In genomic region chr7:113206644-113207470, GRCm38 (mm10) we compare ENCODE assay signal across 8 mouse cellular contexts. TPM values are rescaled to one million over a fixed set of nuclear protein-coding genes. Genes with fewer than 3 reads are reported as not detected.
DNase-seq lines count a peak whose midpoint lies in the region; ATAC-seq and TF ChIP-seq lines count a peak whose summit lies in the region.

Arntl (plus strand) TSS chr7:113207465.

- peak; percentile 98 for DNase-seq in gastrocnemius, adult 2 months
- DNase-seq in hindbrain, postnatal 0 days (ENCODE audit: low spot score) = peak; percentile 99
- peak; percentile 90 to 94 for DNase-seq in left cerebral cortex, adult 2 months (ENCODE audit: extremely low spot score in 1 of 2, low spot score in 2 of 2)
- peak; percentile 95 to 98 for DNase-seq in right cerebral cortex, adult 2 months (ENCODE audit: low spot score in 2 of 2)
- peak; percentile 92 to 95 for DNase-seq in urinary bladder, postnatal 36 days (ENCODE audit: low spot score in 2 of 2)

- peak within 1 kb of the TSS; percentile 89 for H3K9ac ChIP-seq in hindbrain, postnatal 0 days (replicated peaks; ENCODE audit: low read length)

- peak within 1 kb of the TSS; percentile 80 for H3K4me2 ChIP-seq in hindbrain, postnatal 0 days (ENCODE audit: low read depth, low read length)

- WGBS in hindbrain, postnatal 0 days = under 1% methylated on average over 51 of the region's 52 CpGs

- no peaks in the 10 kb centered on the region for H3K27me3 ChIP-seq in hindbrain, postnatal 0 days (ENCODE audit: insufficient read depth, low read length)

- peak within 1 kb of the TSS; percentile 93 for H3K4me3 ChIP-seq in gastrocnemius, adult 2 months
- H3K4me3 ChIP-seq in hindbrain, postnatal 0 days (ENCODE audit: low read length) = peak within 1 kb of the TSS; percentile 96
- peak within 1 kb of the TSS; percentile 91 for H3K4me3 ChIP-seq in left cerebral cortex, adult 2 months

- ATAC-seq in activated CD4-positive, CD25-positive, alpha-beta regulatory T cell, adult 4 months = peak; percentile 92
- ATAC-seq in common myeloid progenitor, adult 5-6 weeks (replicated peaks; ENCODE audit: low read depth, poor library complexity, severe bottlenecking) = peak; percentile 94
- ATAC-seq in hindbrain, postnatal 0 days = peak; percentile 98
- peak; percentile 92 for ATAC-seq in megakaryocyte, adult 5-6 weeks (ENCODE audit: poor library complexity, severe bottlenecking)

- H3K9me3 ChIP-seq in hindbrain, postnatal 0 days (ENCODE audit: low read length) = no peaks in the 10 kb centered on the region

- no peak for TF ChIP-seq CTCF in gastrocnemius, adult 2 months (IDR thresholded peaks at IDR 0.05)
- peak; percentile 9 for TF ChIP-seq CTCF in hindbrain, postnatal 0 days (IDR thresholded peaks at IDR 0.05; ENCODE audit: low read depth)
- no peak for TF ChIP-seq CTCF in left cerebral cortex, adult 2 months (IDR thresholded peaks at IDR 0.05)

- no peaks in the 10 kb centered on the region for H3K36me3 ChIP-seq in hindbrain, postnatal 0 days (ENCODE audit: insufficient read depth, low read length)

- H3K4me1 ChIP-seq in hindbrain, postnatal 0 days (ENCODE audit: insufficient read depth, low read length) = peaks cover 32% of the 10 kb centered on the region

- intact Hi-C loops in gastrocnemius, adult 2 months (cut with DNase I) = loop anchor here (5.0 kb wide), 2 partner anchors 45 to 60 kb away; no protein-coding TSS in a partner anchor
- intact Hi-C loops in left cerebral cortex, adult 2 months (cut with DNase I) = loop anchor here (1.0 to 2.0 kb wide), 3 partner anchors 40 to 65 kb away; no protein-coding TSS in a partner anchor

- peak within 1 kb of the TSS; percentile 97 for H3K27ac ChIP-seq in gastrocnemius, adult 2 months
- H3K27ac ChIP-seq in hindbrain, postnatal 0 days = peak within 1 kb of the TSS; percentile 96
- peak within 1 kb of the TSS; percentile 95 for H3K27ac ChIP-seq in left cerebral cortex, adult 2 months

RNA-seq across cellular contexts. Expression of gene Arntl, which starts in this region (rescaled TPM):
- polyA plus RNA-seq in activated CD4-positive, CD25-positive, alpha-beta regulatory T cell, adult 4 months (2017; shearing (Covaris generic)) = 10 to 100 TPM; 21.4 to 27.8 TPM
- 6.4 and 9.0 TPM in 2 replicates for total RNA-seq in common myeloid progenitor, adult 5-6 weeks (2017)
- 10 to 100 TPM; 17.6 to 39.4 TPM for total RNA-seq in gastrocnemius, adult 2 months (2021)
- 23.5 and 29.9 TPM in 2 replicates for total RNA-seq in hindbrain, postnatal 0 days (2014; rRNA removed)
- 19.8 and 22.2 TPM in 2 replicates for polyA plus RNA-seq in hindbrain, postnatal 0 days (2015; fragmentation: Nextera tagmentation; extraction: Ambion mirVana)
- 10 to 100 TPM; 41.6 to 50.4 TPM for total RNA-seq in left cerebral cortex, adult 2 months (2021)
- 7.3 and 8.9 TPM in 2 replicates for total RNA-seq in megakaryocyte, adult 5-6 weeks (2015)
- 8.3 and 9.5 TPM in 2 replicates for total RNA-seq in megakaryocyte, adult 5-6 weeks (2017)

Comparison
In these comparisons a context has a peak if more than half of its experiments do, and no peak if none do; other contexts are left out.
1. Peak in every context shown above with its lines: DNase-seq, ATAC-seq, H3K4me3 ChIP-seq and H3K27ac ChIP-seq.